Mouse (Mus musculus): ENCODE results near the gene Hdac4. TPM values are rescaled to one million over a fixed set of nuclear protein-coding genes. Genes with fewer than 3 reads are reported as not detected.

Gene Hdac4
- polyA plus RNA-seq, 1 experiment from 2014 or later: 15.0 TPM

DNA sequence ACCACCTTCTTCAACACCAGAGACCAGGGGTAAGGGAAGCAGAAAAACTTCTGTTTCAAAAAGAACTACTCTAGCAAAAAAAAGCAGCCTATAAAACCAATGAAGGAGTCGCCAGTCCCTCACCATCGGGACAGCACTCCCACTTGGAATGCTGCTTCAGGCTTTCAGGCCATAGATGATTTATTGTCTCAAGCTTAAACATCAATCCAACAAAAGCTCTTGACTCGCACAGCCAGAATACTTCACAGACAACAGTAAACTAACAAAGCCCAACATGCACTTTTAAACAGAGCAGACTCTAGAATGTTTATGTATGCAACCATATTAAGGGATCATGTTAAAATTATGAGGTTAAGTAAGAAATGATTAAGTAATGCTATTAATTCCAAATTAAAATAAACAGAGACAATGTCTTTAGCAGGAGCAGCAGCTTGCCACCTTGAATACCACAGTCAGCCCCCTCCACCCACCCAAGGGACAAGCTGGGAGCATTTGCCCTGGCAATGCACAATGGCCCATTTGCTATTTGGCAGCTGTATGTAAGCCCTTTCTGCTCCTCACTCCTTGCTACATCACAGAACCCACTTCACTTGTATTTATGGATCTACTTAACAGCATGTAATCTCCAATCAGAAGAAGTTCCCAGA lies 21.1 kb downstream of the Hdac4 start:
- Histone ChIP-seq H3K4me2 (ENCODE audit: low read length) (no peak overlapping the region), H3K4me3 (ENCODE audit: low read depth, low read length) (no peak overlapping the region), H3K9me3 (ENCODE audit: control insufficient read depth, low read length) (no peaks in the 10 kb centered on the region), H3K27ac (ENCODE audit: low read depth) (no peak overlapping the region), H3K36me3 (ENCODE audit: control insufficient read depth, insufficient read depth, low read length) (no peaks in the 10 kb centered on the region), H3K4me1 (replicated peaks; ENCODE audit: control insufficient read depth, insufficient read depth, low read length) (peaks cover 25% of the 10 kb centered on the region), H3K27me3 (replicated peaks; ENCODE audit: control insufficient read depth, insufficient read depth, low read length) (no peaks in the 10 kb centered on the region), H3K9ac (ENCODE audit: low read length) (no peak overlapping the region)
- DNase-seq (ENCODE audit: low spot score) (no peak), ATAC-seq (replicated peaks; ENCODE audit: low FRiP score, low TSS enrichment, low read depth) (no peak)
- WGBS: 15% methylated on average over 3 of the region's 3 CpGs

DNA sequence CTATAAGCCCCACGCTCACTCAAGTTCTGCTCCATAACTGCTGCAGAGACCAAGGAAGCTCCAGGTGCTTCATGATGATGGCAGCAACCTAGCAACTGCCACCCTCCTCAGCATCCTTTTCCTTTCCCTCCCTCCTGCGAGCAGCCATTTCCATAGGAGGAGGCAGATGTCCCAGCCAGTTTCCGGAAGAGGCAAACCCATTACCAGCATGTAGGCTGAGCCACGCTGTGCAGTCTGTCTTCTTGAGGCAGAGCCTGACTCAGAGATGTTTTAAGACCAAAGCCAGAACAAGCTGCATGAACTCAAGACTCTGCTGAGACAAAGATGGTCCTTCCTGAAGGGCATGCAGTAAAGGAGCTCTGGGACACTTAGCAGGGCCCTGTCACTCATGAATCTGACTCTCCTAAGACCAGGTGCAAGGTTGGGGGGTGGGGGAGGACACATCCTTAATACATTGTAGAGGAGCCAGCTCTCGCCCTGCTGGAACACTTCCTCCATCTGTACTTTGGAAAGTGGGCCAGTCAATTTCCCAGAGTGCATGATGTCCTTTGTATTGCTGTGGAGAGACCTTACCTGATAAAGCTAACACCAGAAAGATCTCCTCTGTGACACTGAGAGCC lies 24.8 kb downstream of the Hdac4 start:
- no peak for ATAC-seq (replicated peaks; ENCODE audit: low FRiP score, low TSS enrichment, low read depth)
- Histone ChIP-seq H3K27me3 (replicated peaks; ENCODE audit: control insufficient read depth, insufficient read depth, low read length) (no peaks in the 10 kb centered on the region), H3K36me3 (ENCODE audit: control insufficient read depth, insufficient read depth, low read length) (no peaks in the 10 kb centered on the region), H3K4me3 (ENCODE audit: low read depth, low read length) (no peak overlapping the region), H3K27ac (ENCODE audit: low read depth) (no peak overlapping the region), H3K9me3 (ENCODE audit: control insufficient read depth, low read length) (no peaks in the 10 kb centered on the region), H3K4me2 (ENCODE audit: low read length) (no peak overlapping the region), H3K4me1 (replicated peaks; ENCODE audit: control insufficient read depth, insufficient read depth, low read length) (peaks cover 14% of the 10 kb centered on the region), H3K9ac (ENCODE audit: low read length) (no peak overlapping the region)
- WGBS: 87% methylated on average over 5 of the region's 5 CpGs
- no peak for DNase-seq (ENCODE audit: low spot score)

GRCm38 (mm10) chr1:92169776-92170055 lies 25.8 kb downstream of the Hdac4 start:
- no peaks in the 10 kb centered on the region for H3K27me3 ChIP-seq (replicated peaks; ENCODE audit: control insufficient read depth, insufficient read depth, low read length)
- no peak overlapping the region for H3K4me3 ChIP-seq (ENCODE audit: low read depth, low read length)
- ATAC-seq (replicated peaks; ENCODE audit: low FRiP score, low TSS enrichment, low read depth) (no peak), DNase-seq (ENCODE audit: low spot score) (no peak)
- no peak overlapping the region for H3K27ac ChIP-seq (ENCODE audit: low read depth)
- H3K9me3 ChIP-seq (ENCODE audit: control insufficient read depth, low read length): no peaks in the 10 kb centered on the region
- no peak overlapping the region for H3K9ac ChIP-seq (ENCODE audit: low read length)
- H3K4me1 ChIP-seq (replicated peaks; ENCODE audit: control insufficient read depth, insufficient read depth, low read length): peaks cover 11% of the 10 kb centered on the region
- H3K4me2 ChIP-seq (ENCODE audit: low read length): no peak overlapping the region
- H3K36me3 ChIP-seq (ENCODE audit: control insufficient read depth, insufficient read depth, low read length): no peaks in the 10 kb centered on the region

GRCm38 (mm10) chr1:92168900-92169775 lies 26.4 kb downstream of the Hdac4 start:
- ATAC-seq (replicated peaks; ENCODE audit: low FRiP score, low TSS enrichment, low read depth): no peak
- Histone ChIP-seq H3K9me3 (ENCODE audit: control insufficient read depth, low read length) (no peaks in the 10 kb centered on the region), H3K36me3 (ENCODE audit: control insufficient read depth, insufficient read depth, low read length) (no peaks in the 10 kb centered on the region), H3K9ac (ENCODE audit: low read length) (no peak overlapping the region), H3K27ac (ENCODE audit: low read depth) (no peak overlapping the region), H3K4me1 (replicated peaks; ENCODE audit: control insufficient read depth, insufficient read depth, low read length) (peaks cover 5% of the 10 kb centered on the region), H3K4me3 (ENCODE audit: low read depth, low read length) (no peak overlapping the region), H3K4me2 (ENCODE audit: low read length) (no peak overlapping the region), H3K27me3 (replicated peaks; ENCODE audit: control insufficient read depth, insufficient read depth, low read length) (no peaks in the 10 kb centered on the region)
- WGBS: 90% methylated on average over 4 of the region's 4 CpGs
- no peak for DNase-seq (ENCODE audit: low spot score)

DNA sequence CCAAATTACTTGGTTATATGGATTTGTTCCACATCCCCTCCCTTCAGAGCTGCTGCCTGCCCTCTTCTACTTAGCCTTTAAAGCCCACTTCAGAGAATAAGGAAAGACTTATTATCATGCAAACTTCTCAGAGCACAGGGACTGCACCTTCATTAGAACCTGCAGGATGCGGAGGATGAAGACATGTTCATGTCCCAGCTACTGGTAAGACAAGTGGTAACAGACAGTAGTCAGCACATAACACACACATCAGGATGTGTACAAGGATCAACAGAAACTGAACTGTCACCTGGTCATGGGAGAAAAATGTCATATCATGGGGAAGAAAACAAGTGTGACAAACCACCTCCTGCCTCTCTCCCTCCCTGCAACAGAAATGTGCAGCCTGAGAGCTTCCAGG lies 31.6 kb downstream of the Hdac4 start:
- H3K27me3 ChIP-seq (replicated peaks; ENCODE audit: control insufficient read depth, insufficient read depth, low read length): no peaks in the 10 kb centered on the region
- no peak overlapping the region for H3K27ac ChIP-seq (ENCODE audit: low read depth)
- no peaks in the 10 kb centered on the region for H3K9me3 ChIP-seq (ENCODE audit: control insufficient read depth, low read length)
- no peak overlapping the region for H3K9ac ChIP-seq (ENCODE audit: low read length)
- no peaks in the 10 kb centered on the region for H3K4me1 ChIP-seq (replicated peaks; ENCODE audit: control insufficient read depth, insufficient read depth, low read length)
- 0 out of 2 replicates have a peak, but pooled peaks cover under 1% of the 10 kb centered on the region for H3K36me3 ChIP-seq (ENCODE audit: control insufficient read depth, insufficient read depth, low read length)
- no peak for DNase-seq (ENCODE audit: low spot score)
- H3K4me3 ChIP-seq (ENCODE audit: low read depth, low read length): no peak overlapping the region
- no peak for ATAC-seq (replicated peaks; ENCODE audit: low FRiP score, low TSS enrichment, low read depth)
- WGBS: 97% methylated on average over 1 of the region's 1 CpGs
- H3K4me2 ChIP-seq (ENCODE audit: low read length): no peak overlapping the region

DNA sequence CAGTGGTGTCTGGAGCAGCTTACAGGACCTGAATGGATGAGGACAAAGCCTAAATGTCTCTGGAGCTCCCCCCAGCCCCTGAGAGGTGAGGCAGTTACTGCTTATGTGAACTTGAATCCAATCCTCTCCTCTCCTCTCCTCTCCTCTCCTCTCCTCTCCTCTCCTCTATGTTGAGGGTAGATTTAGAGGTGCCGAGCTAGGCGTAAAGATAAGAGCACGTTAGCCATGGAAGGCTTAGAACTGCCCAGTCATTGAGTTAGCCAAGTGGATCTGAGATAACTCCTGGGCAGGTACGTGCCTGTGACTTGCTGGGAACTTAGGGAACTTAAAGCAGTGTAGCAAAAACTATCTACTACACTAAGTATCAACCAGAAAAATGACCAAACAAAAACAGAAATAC lies 35.7 kb downstream of the Hdac4 start:
- Histone ChIP-seq H3K27me3 (replicated peaks; ENCODE audit: control insufficient read depth, insufficient read depth, low read length) (no peaks in the 10 kb centered on the region), H3K4me1 (replicated peaks; ENCODE audit: control insufficient read depth, insufficient read depth, low read length) (no peaks in the 10 kb centered on the region), H3K36me3 (ENCODE audit: control insufficient read depth, insufficient read depth, low read length) (0 out of 2 replicates have a peak, but pooled peaks cover 3% of the 10 kb centered on the region), H3K9ac (ENCODE audit: low read length) (no peak overlapping the region), H3K4me2 (ENCODE audit: low read length) (no peak overlapping the region), H3K27ac (ENCODE audit: low read depth) (no peak overlapping the region), H3K4me3 (ENCODE audit: low read depth, low read length) (no peak overlapping the region), H3K9me3 (ENCODE audit: control insufficient read depth, low read length) (no peaks in the 10 kb centered on the region)
- DNase-seq (ENCODE audit: low spot score): no peak
- ATAC-seq (replicated peaks; ENCODE audit: low FRiP score, low TSS enrichment, low read depth): no peak
- 80% methylated on average over 4 of the region's 4 CpGs for WGBS

GRCm38 (mm10) chr1:92150201-92150600 lies 45.3 kb downstream of the Hdac4 start:
- DNase-seq (ENCODE audit: low spot score) (no peak), ATAC-seq (replicated peaks; ENCODE audit: low FRiP score, low TSS enrichment, low read depth) (no peak)
- Histone ChIP-seq H3K4me1 (replicated peaks; ENCODE audit: control insufficient read depth, insufficient read depth, low read length) (peaks cover 2% of the 10 kb centered on the region; the same call in 1 of the 2 replicates), H3K27ac (ENCODE audit: low read depth) (no peak overlapping the region), H3K36me3 (ENCODE audit: control insufficient read depth, insufficient read depth, low read length) (0 out of 2 replicates have a peak, but pooled peaks cover 3% of the 10 kb centered on the region), H3K9me3 (ENCODE audit: control insufficient read depth, low read length) (no peaks in the 10 kb centered on the region), H3K9ac (ENCODE audit: low read length) (no peak overlapping the region), H3K4me2 (ENCODE audit: low read length) (no peak overlapping the region), H3K27me3 (replicated peaks; ENCODE audit: control insufficient read depth, insufficient read depth, low read length) (no peaks in the 10 kb centered on the region), H3K4me3 (ENCODE audit: low read depth, low read length) (no peak overlapping the region)
- 32% methylated on average over 1 of the region's 1 CpGs for WGBS

- no peaks in the 10 kb centered on the region for H3K9me3 ChIP-seq (ENCODE audit: control insufficient read depth, low read length)
- H3K4me3 ChIP-seq (ENCODE audit: low read depth, low read length): no peak overlapping the region
- DNase-seq (ENCODE audit: low spot score) (no peak), ATAC-seq (replicated peaks; ENCODE audit: low FRiP score, low TSS enrichment, low read depth) (no peak)
- H3K4me2 ChIP-seq (ENCODE audit: low read length): no peak overlapping the region
- H3K27me3 ChIP-seq (replicated peaks; ENCODE audit: control insufficient read depth, insufficient read depth, low read length): no peaks in the 10 kb centered on the region
- 97% methylated on average over 1 of the region's 1 CpGs for WGBS
- no peak overlapping the region for H3K9ac ChIP-seq (ENCODE audit: low read length)
- H3K4me1 ChIP-seq (replicated peaks; ENCODE audit: control insufficient read depth, insufficient read depth, low read length): peaks cover 13% of the 10 kb centered on the region
- no peak overlapping the region for H3K27ac ChIP-seq (ENCODE audit: low read depth)
- 0 out of 2 replicates have a peak, but pooled peaks cover 3% of the 10 kb centered on the region for H3K36me3 ChIP-seq (ENCODE audit: control insufficient read depth, insufficient read depth, low read length)
These were observed 47.0 kb downstream of the Hdac4 start for GRCm38 (mm10) chr1:92148527-92148926.
